Mouse (Mus musculus) limb, embryonic 11.5 days (tissue): ENCODE measurements around the gene Cdk2ap1. TPM values are rescaled to one million over a fixed set of nuclear protein-coding genes. Genes with fewer than 3 reads are reported as not detected.

Experiments
- ATAC-seq: fragments of 200-750 bp; cut with Nextera tagmentation; 2 replicates; pipeline ENCODE4 v1.8.0; 2017; ENCODE audit warnings: low read depth; ENCODE audit not compliant: insufficient number of reproducible peaks, low FRiP score, low TSS enrichment
- DNase-seq: peaks from one replicate; pipeline ENCODE4 v3.0.0-alpha.2; 2015; ENCODE audit warnings: low spot score
- H3K27ac ChIP-seq: fragments of 300-500 bp; sonication (generic); replicated peaks from 2 replicates; pipeline ENCODE4 v1.5.1; 2014; ENCODE audit warnings: low read depth, mild to moderate bottlenecking, low read length
- H3K27me3 ChIP-seq: fragments of 300-500 bp; sonication (generic); 2 replicates; pipeline ENCODE4 v1.6.1; 2014; ENCODE audit warnings: mild to moderate bottlenecking, low read length, mixed read lengths; ENCODE audit not compliant: control insufficient read depth, insufficient read depth
- H3K36me3 ChIP-seq: fragments of 300-500 bp; sonication (generic); 2 replicates; pipeline ENCODE4 v1.6.1; 2014; ENCODE audit warnings: mild to moderate bottlenecking, low read length, moderate library complexity, mixed read lengths; ENCODE audit not compliant: control insufficient read depth, insufficient read depth
- H3K4me1 ChIP-seq: fragments of 300-500 bp; sonication (generic); 2 replicates; pipeline ENCODE4 v1.6.1; 2014; ENCODE audit warnings: low read length, mixed read lengths; ENCODE audit not compliant: control insufficient read depth, insufficient read depth
- H3K4me2 ChIP-seq: fragments of 300-500 bp; sonication (generic); 2 replicates; pipeline ENCODE4 v1.6.1; 2014; ENCODE audit warnings: low read depth, mild to moderate bottlenecking, moderate library complexity; ENCODE audit not compliant: severe bottlenecking
- H3K4me3 ChIP-seq: fragments of 300-500 bp; sonication (generic); 2 replicates; pipeline ENCODE4 v1.5.1; 2014; ENCODE audit warnings: low read depth, low read length
- H3K9ac ChIP-seq: fragments of 300-500 bp; sonication (generic); 2 replicates; pipeline ENCODE4 v1.6.1; 2014; ENCODE audit warnings: mild to moderate bottlenecking, low read length
- H3K9me3 ChIP-seq: fragments of 300-500 bp; sonication (generic); 2 replicates; pipeline ENCODE4 v1.6.1; 2016; ENCODE audit warnings: low read length; ENCODE audit not compliant: control insufficient read depth
- WGBS: fragments of 180-500 bp; shearing (Covaris S2); extraction: QIAGEN DNeasy Blood & Tissue Kit; methylation state at CpG from one replicate; pipeline ENCODE4 v1.1.7; 2014; 5-methylcytosine and 5-hydroxymethylcytosine counted together
- polyA plus RNA-seq: library from polyadenylated mRNA; unstranded; fragments of >200 nt; fragmentation: Nextera tagmentation; extraction: Ambion mirVana; gene quantifications from 2 replicates; pipeline ENCODE4 v1.2.1, GENCODE M21; 2014

Cdk2ap1 gene
- polyA plus RNA-seq, 1 experiment from 2014 or later: 300 TPM

GRCm38 (mm10) chr5:124353726-124354547 is 8.9 kb downstream of the Cdk2ap1 start:
- Histone ChIP-seq H3K9ac (peak overlapping the region; percentile 100), H3K27me3 (no peaks in the 10 kb centered on the region), H3K9me3 (no peaks in the 10 kb centered on the region), H3K4me2 (peak overlapping the region; percentile 95), H3K4me3 (peak overlapping the region; percentile 100), H3K27ac (peak overlapping the region; percentile 99), H3K36me3 (peaks cover 7% of the 10 kb centered on the region), H3K4me1 (peaks cover 19% of the 10 kb centered on the region)
- ATAC-seq (no peak), DNase-seq (peak; percentile 56)
- under 1% methylated on average over 64 of the region's 132 CpGs for WGBS

DNA sequence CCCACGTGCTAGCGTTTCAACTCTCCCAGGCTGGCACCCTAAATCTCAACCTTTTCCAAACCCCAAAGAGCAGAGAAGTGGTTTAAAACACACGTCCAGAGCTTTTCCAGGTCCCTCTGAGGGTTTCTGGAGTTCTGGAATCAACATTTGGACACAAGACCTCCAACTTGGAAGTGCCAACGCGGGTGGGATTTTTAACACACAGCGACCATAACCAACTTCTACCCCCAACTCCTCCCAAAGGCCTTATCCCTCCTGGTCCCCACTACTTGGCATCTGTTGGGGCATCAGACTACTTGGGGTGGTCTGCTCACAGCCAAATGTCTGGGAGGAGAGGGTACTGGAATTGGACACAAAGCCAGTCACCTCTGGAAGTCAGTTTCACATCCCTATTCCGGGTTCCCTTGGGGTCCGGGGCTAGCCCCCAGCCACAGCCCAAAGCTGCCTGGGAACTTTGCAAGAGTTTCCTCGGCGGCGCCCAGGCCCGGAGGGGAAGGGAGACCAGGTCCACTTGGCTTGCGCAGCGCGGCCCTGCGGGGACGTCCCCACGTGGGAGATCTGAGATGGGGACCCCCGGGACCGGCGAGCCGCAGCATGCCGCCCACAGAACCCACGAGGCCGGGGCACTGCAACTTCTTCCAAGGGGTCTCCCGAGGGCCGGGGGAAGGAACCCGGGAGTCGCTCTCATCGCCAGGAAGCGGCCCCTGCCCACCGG is 9.7 kb downstream of the Cdk2ap1 start:
- Histone ChIP-seq H3K9ac (peak overlapping the region; percentile 100), H3K27me3 (no peaks in the 10 kb centered on the region), H3K4me3 (peak overlapping the region; percentile 100), H3K9me3 (no peaks in the 10 kb centered on the region), H3K27ac (peak overlapping the region; percentile 99), H3K36me3 (peaks cover 14% of the 10 kb centered on the region), H3K4me1 (peaks cover 19% of the 10 kb centered on the region), H3K4me2 (peak overlapping the region; percentile 95)
- DNase-seq (peak; percentile 76), ATAC-seq (no peak)
- 0% methylated on average over 32 of the region's 32 CpGs for WGBS

DNA sequence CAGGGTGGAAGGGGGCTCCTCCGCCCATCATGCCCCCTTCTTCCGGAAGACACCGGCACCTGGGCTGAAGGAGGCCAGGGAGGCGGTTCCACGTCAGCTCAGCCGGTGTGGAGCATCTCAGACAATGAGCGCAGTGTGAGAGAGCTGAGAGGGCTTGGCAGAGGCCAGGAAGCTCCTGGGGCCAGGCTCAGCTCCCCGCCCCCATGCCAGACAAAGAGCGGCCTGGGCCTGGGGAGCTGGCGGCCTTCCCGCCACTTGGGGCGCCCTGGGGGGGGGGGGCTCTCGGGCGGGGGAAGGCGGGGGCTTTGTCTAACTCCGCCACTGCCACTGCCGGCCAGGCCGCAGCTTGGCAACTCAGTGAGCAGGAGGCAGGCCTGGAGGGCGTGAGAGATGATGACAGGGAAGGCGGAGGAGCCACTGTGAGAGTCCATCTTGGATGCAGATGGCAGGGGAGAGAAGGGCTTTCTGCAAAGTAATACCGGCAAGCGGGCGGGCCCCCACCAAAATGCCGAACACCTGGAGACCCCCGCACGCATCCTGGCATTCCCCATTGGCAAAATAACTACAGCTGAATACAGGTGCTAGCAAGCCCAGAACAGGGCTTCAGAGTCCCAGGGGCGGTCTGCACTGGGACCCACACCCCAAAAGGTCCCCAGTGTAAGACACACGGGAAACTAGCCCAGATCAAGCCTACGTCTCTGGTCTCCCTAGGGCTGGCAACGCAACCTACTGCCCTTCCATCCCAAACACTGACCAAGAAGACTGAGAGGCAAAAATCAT is 10.6 kb downstream of the Cdk2ap1 start:
- ATAC-seq (peak; percentile 88), DNase-seq (peak; percentile 88)
- Histone ChIP-seq H3K36me3 (peaks cover 17% of the 10 kb centered on the region), H3K4me2 (peak overlapping the region; percentile 95), H3K27ac (peak overlapping the region; percentile 99), H3K4me3 (peak overlapping the region; percentile 100), H3K27me3 (no peaks in the 10 kb centered on the region), H3K9me3 (no peaks in the 10 kb centered on the region), H3K9ac (peak overlapping the region; percentile 100), H3K4me1 (peaks cover 19% of the 10 kb centered on the region)
- WGBS: under 1% methylated on average over 27 of the region's 30 CpGs

GRCm38 (mm10) chr5:124351604-124352003 is 11.3 kb downstream of the Cdk2ap1 start:
- Histone ChIP-seq H3K4me3 (peak overlapping the region; percentile 100), H3K36me3 (peaks cover 21% of the 10 kb centered on the region), H3K9ac (peak overlapping the region; percentile 100), H3K27me3 (no peaks in the 10 kb centered on the region), H3K9me3 (no peaks in the 10 kb centered on the region), H3K27ac (peak overlapping the region; percentile 99), H3K4me1 (peaks cover 19% of the 10 kb centered on the region), H3K4me2 (peak overlapping the region; percentile 95)
- ATAC-seq (no peak), DNase-seq (no peak)
- WGBS: 53% methylated on average over 3 of the region's 3 CpGs

GRCm38 (mm10) chr5:124351111-124351560 is 11.7 kb downstream of the Cdk2ap1 start:
- DNase-seq: peak; percentile 58
- Histone ChIP-seq H3K4me2 (peak overlapping the region; percentile 95), H3K9ac (peak overlapping the region; percentile 100), H3K9me3 (no peaks in the 10 kb centered on the region), H3K4me1 (peaks cover 19% of the 10 kb centered on the region), H3K27ac (peak overlapping the region; percentile 99), H3K4me3 (peak overlapping the region; percentile 100), H3K36me3 (peaks cover 25% of the 10 kb centered on the region), H3K27me3 (no peaks in the 10 kb centered on the region)
- 36% methylated on average over 7 of the region's 7 CpGs for WGBS
- ATAC-seq: peak; percentile 17; the same call in 1 of the 2 replicates

- H3K36me3 ChIP-seq: peaks cover 28% of the 10 kb centered on the region
- 96% methylated on average over 2 of the region's 2 CpGs for WGBS
- no peak overlapping the region for H3K27ac ChIP-seq
- H3K27me3 ChIP-seq: no peaks in the 10 kb centered on the region
- 0 out of 2 replicates have a peak overlapping the region, but pooled peaks have one; percentile 6 for H3K4me3 ChIP-seq
- ATAC-seq (no peak), DNase-seq (no peak)
- H3K9me3 ChIP-seq: no peaks in the 10 kb centered on the region
- H3K4me2 ChIP-seq: peak overlapping the region; percentile 95; the same call in 1 of the 2 replicates
- H3K9ac ChIP-seq: peak overlapping the region; percentile 100; the same call in 1 of the 2 replicates
- peaks cover 19% of the 10 kb centered on the region for H3K4me1 ChIP-seq
Observed at GRCm38 (mm10) chr5:124350350-124350749, 12.5 kb downstream of the Cdk2ap1 start.

DNA sequence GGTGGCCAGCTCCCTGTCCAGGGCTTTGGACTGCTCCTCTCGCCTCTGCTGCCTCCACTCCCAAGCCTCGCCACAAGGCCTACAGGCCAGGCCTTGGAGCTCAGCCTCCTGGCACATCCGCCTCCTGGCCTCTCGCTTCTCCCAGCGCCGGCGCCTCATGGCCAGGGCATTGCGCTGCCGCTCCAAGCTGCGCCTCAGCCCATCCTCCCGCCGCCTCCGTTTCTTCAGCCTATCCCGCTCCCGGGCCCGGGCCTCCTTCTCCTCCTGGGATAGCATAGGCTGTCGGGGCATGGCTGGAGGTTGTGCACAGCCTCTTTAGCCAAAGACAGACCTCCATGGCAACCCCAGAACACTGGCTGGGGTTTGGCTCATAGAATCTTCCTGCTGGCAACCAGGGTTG is 13.7 kb downstream of the Cdk2ap1 start:
- Histone ChIP-seq H3K4me3 (no peak overlapping the region), H3K9ac (no peak overlapping the region), H3K9me3 (no peaks in the 10 kb centered on the region), H3K4me1 (peaks cover 19% of the 10 kb centered on the region), H3K36me3 (peaks cover 30% of the 10 kb centered on the region), H3K27ac (no peak overlapping the region), H3K4me2 (no peak overlapping the region), H3K27me3 (no peaks in the 10 kb centered on the region)
- ATAC-seq (no peak), DNase-seq (no peak)
- WGBS: 98% methylated on average over 17 of the region's 17 CpGs

- Histone ChIP-seq H3K9ac (no peak overlapping the region), H3K27ac (no peak overlapping the region), H3K36me3 (peaks cover 13% of the 10 kb centered on the region), H3K27me3 (no peaks in the 10 kb centered on the region), H3K4me1 (peaks cover 8% of the 10 kb centered on the region), H3K4me2 (no peak overlapping the region), H3K4me3 (no peak overlapping the region), H3K9me3 (no peaks in the 10 kb centered on the region)
- 87% methylated on average over 8 of the region's 8 CpGs for WGBS
- ATAC-seq (no peak), DNase-seq (no peak)
Observed at GRCm38 (mm10) chr5:124342897-124343296, 20.0 kb downstream of the Cdk2ap1 start.
